Mouse (Mus musculus): ENCODE measurements around the gene Rnf19b. TPM values are rescaled to one million over a fixed set of nuclear protein-coding genes. Genes with fewer than 3 reads are reported as not detected.
A peak's percentile ranks its signal among the peaks of the same experiment; 100 is the strongest.

Gene Rnf19b
- total and polyA plus RNA-seq, 2 experiments = 35.0 to 49.1 TPM

- DNase-seq (ENCODE audit: extremely low read depth, low read depth, low spot score) = no peak
- Histone ChIP-seq H3K36me3 (ENCODE audit: control insufficient read depth, insufficient read depth, low read length) (no peaks in the 10 kb centered on the region), H3K27me3 (ENCODE audit: control insufficient read depth, insufficient read depth, low read length) (no peaks in the 10 kb centered on the region), H3K4me1 (ENCODE audit: control insufficient read depth, insufficient read depth, low read length) (peaks cover 4% of the 10 kb centered on the region; the same call in 1 of the 2 replicates), H3K27ac (replicated peaks; ENCODE audit: insufficient read depth, low read depth, low read length) (peak overlapping the region; percentile 69), H3K9ac (ENCODE audit: low read depth, low read length) (no peak overlapping the region), H3K4me3 (ENCODE audit: insufficient read depth, low read depth, low read length) (no peak overlapping the region), H3K79me2 (ENCODE audit: control insufficient read depth, insufficient read depth, low read length) (no peaks in the 10 kb centered on the region)
- 79% methylated on average over 11 of the region's 11 CpGs for WGBS
- TF ChIP-seq CTCF (IDR thresholded peaks at IDR 0.05; ENCODE audit: low read depth, low read length) = no peak
- no peak for TF ChIP-seq POLR2A (IDR thresholded peaks at IDR 0.05; ENCODE audit: extremely low read depth, insufficient read depth, low read length)
Observed at GRCm38 (mm10) chr4:129032133-129032962, 25.7 kb upstream of the Rnf19b start.

GRCm38 (mm10) chr4:129032963-129033951 is 24.8 kb upstream of the Rnf19b start:
- Histone ChIP-seq H3K9ac (ENCODE audit: low read depth, low read length) (0 out of 2 replicates have a peak overlapping the region, but pooled peaks have one; percentile 0), H3K27me3 (ENCODE audit: control insufficient read depth, insufficient read depth, low read length) (no peaks in the 10 kb centered on the region), H3K79me2 (ENCODE audit: control insufficient read depth, insufficient read depth, low read length) (no peaks in the 10 kb centered on the region), H3K4me3 (ENCODE audit: insufficient read depth, low read depth, low read length) (no peak overlapping the region), H3K36me3 (ENCODE audit: control insufficient read depth, insufficient read depth, low read length) (no peaks in the 10 kb centered on the region), H3K4me1 (ENCODE audit: control insufficient read depth, insufficient read depth, low read length) (peaks cover 4% of the 10 kb centered on the region; the same call in 1 of the 2 replicates), H3K27ac (replicated peaks; ENCODE audit: insufficient read depth, low read depth, low read length) (peak overlapping the region; percentile 69)
- WGBS = 33% methylated on average over 17 of the region's 17 CpGs
- TF ChIP-seq POLR2A (IDR thresholded peaks at IDR 0.05; ENCODE audit: extremely low read depth, insufficient read depth, low read length) (no peak), CTCF (IDR thresholded peaks at IDR 0.05; ENCODE audit: low read depth, low read length) (no peak)
- peak; percentile 43 for DNase-seq (ENCODE audit: extremely low read depth, low read depth, low spot score)

GRCm38 (mm10) chr4:129034224-129034623 is 23.8 kb upstream of the Rnf19b start:
- TF ChIP-seq CTCF (IDR thresholded peaks at IDR 0.05; ENCODE audit: low read depth, low read length) (no peak), POLR2A (IDR thresholded peaks at IDR 0.05; ENCODE audit: extremely low read depth, insufficient read depth, low read length) (no peak)
- 96% methylated on average over 3 of the region's 3 CpGs for WGBS
- DNase-seq (ENCODE audit: extremely low read depth, low read depth, low spot score) = no peak
- Histone ChIP-seq H3K4me3 (ENCODE audit: insufficient read depth, low read depth, low read length) (no peak overlapping the region), H3K36me3 (ENCODE audit: control insufficient read depth, insufficient read depth, low read length) (no peaks in the 10 kb centered on the region), H3K4me1 (ENCODE audit: control insufficient read depth, insufficient read depth, low read length) (peaks cover 4% of the 10 kb centered on the region; the same call in 1 of the 2 replicates), H3K27ac (replicated peaks; ENCODE audit: insufficient read depth, low read depth, low read length) (no peak overlapping the region), H3K9ac (ENCODE audit: low read depth, low read length) (no peak overlapping the region), H3K79me2 (ENCODE audit: control insufficient read depth, insufficient read depth, low read length) (no peaks in the 10 kb centered on the region), H3K27me3 (ENCODE audit: control insufficient read depth, insufficient read depth, low read length) (no peaks in the 10 kb centered on the region)

- Histone ChIP-seq H3K79me2 (ENCODE audit: control insufficient read depth, insufficient read depth, low read length) (no peaks in the 10 kb centered on the region), H3K4me1 (ENCODE audit: control insufficient read depth, insufficient read depth, low read length) (peaks cover 4% of the 10 kb centered on the region; the same call in 1 of the 2 replicates), H3K36me3 (ENCODE audit: control insufficient read depth, insufficient read depth, low read length) (no peaks in the 10 kb centered on the region), H3K27ac (replicated peaks; ENCODE audit: insufficient read depth, low read depth, low read length) (peak overlapping the region; percentile 43), H3K9ac (ENCODE audit: low read depth, low read length) (no peak overlapping the region), H3K4me3 (ENCODE audit: insufficient read depth, low read depth, low read length) (no peak overlapping the region), H3K27me3 (ENCODE audit: control insufficient read depth, insufficient read depth, low read length) (no peaks in the 10 kb centered on the region)
- DNase-seq (ENCODE audit: extremely low read depth, low read depth, low spot score) = peak; percentile 69
- TF ChIP-seq CTCF (IDR thresholded peaks at IDR 0.05; ENCODE audit: low read depth, low read length) (no peak), POLR2A (IDR thresholded peaks at IDR 0.05; ENCODE audit: extremely low read depth, insufficient read depth, low read length) (no peak)
- 47% methylated on average over 13 of the region's 13 CpGs for WGBS
Observed at GRCm38 (mm10) chr4:129034706-129035660, 23.1 kb upstream of the Rnf19b start.

Measured in liver, adult 2 months (tissue).